Mouse (Mus musculus) intestine, postnatal 0 days (tissue): ENCODE measurements at regions not wholly inside any gene's neighbourhood (a gene's known extent, or its start where the extent isn't known, plus 50 kb on each side); places are given as distances from the start of the nearest gene placed in this dataset.

Source experiments
- ATAC-seq: fragments of 200-750 bp; cut with Nextera tagmentation; 2 replicates; pipeline ENCODE4 v1.8.0; 2017; ENCODE audit warnings: mild to moderate bottlenecking, moderate TSS enrichment, moderate library complexity
- H3K27ac ChIP-seq: fragments of 300-500 bp; sonication (generic); 2 replicates; pipeline ENCODE4 v1.5.1; 2014; ENCODE audit warnings: mild to moderate bottlenecking, low read depth, low read length, moderate library complexity
- H3K27me3 ChIP-seq: fragments of 300-500 bp; sonication (generic); replicated peaks from 2 replicates; pipeline ENCODE4 v1.6.1; 2014; ENCODE audit warnings: low read length, mixed read lengths; ENCODE audit not compliant: control insufficient read depth, insufficient read depth
- H3K36me3 ChIP-seq: fragments of 300-500 bp; sonication (generic); 2 replicates; pipeline ENCODE4 v1.6.1; 2014; ENCODE audit warnings: mild to moderate bottlenecking, moderate library complexity; ENCODE audit not compliant: control insufficient read depth, insufficient read depth
- H3K4me1 ChIP-seq: fragments of 300-500 bp; sonication (generic); replicated peaks from 2 replicates; pipeline ENCODE4 v1.6.1; 2014; ENCODE audit warnings: antibody characterized with exemption, low read length, mixed read lengths; ENCODE audit not compliant: control insufficient read depth, insufficient read depth
- H3K4me2 ChIP-seq: fragments of 300-500 bp; sonication (generic); replicated peaks from 2 replicates; pipeline ENCODE4 v1.6.1; 2014; ENCODE audit warnings: low read depth, mild to moderate bottlenecking, moderate library complexity
- H3K4me3 ChIP-seq: fragments of 300-500 bp; sonication (generic); 2 replicates; pipeline ENCODE4 v1.5.1; 2014; ENCODE audit warnings: low read depth, low read length
- H3K9ac ChIP-seq: fragments of 300-500 bp; sonication (generic); 2 replicates; pipeline ENCODE4 v1.6.1; 2014; ENCODE audit warnings: mild to moderate bottlenecking, low read depth, low read length
- H3K9me3 ChIP-seq: fragments of 300-500 bp; sonication (generic); 2 replicates; pipeline ENCODE4 v1.6.1; 2016; ENCODE audit warnings: mixed run types; ENCODE audit not compliant: control insufficient read depth
- CTCF ChIP-seq: sonication (generic); IDR thresholded peaks from 2 replicates; pipeline ENCODE4 v1.5.1; 2016; ENCODE audit warnings: low read depth, mild to moderate bottlenecking, control low read depth, antibody characterized with exemption, moderate library complexity
- WGBS: fragments of 180-500 bp; shearing (Covaris S2); extraction: QIAGEN DNeasy Blood & Tissue Kit; methylation state at CpG from one replicate; pipeline ENCODE4 v1.1.7; 2014; 5-methylcytosine and 5-hydroxymethylcytosine counted together

DNA sequence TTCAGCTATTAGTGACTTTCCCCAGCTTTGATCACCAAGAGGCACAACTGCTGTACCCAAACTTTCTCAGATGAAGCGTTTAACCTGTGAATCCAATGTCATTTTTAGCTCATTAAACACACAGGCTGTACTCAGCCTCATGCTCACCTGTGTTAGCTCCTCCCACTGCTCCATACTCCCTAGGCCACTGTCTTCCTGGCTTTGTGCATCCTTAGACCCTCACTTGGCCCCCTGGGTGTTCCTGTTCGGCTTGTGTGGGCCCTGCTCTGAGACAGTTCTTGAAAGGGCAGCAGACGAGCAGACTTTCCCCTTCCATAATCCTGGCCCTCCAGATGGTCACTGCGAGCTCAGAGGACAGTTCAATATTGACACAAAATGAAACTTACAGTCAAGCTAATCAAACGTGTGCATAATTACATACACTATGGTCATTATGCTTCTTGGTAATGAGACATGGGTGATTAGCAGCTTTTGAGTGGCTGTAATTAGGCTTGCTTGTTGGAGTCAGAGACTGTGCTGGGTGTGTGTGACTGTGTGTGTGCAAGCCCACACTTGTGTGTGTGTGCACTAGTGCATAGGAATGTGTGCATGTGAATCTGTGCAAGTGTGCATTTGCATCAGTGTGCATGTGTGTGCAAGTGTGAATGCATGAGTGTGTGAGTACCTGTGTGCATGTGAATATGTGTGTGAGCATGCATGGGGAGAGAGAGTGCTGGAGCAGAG, 50.6 kb upstream of the Gm10220 start:
- H3K4me3 ChIP-seq: no peak overlapping the region
- H3K4me1 ChIP-seq: no peaks in the 10 kb centered on the region
- H3K4me2 ChIP-seq: no peak overlapping the region
- no peaks in the 10 kb centered on the region for H3K9me3 ChIP-seq
- H3K36me3 ChIP-seq: no peaks in the 10 kb centered on the region
- H3K27ac ChIP-seq: no peak overlapping the region
- no peaks in the 10 kb centered on the region for H3K27me3 ChIP-seq
- no peak overlapping the region for H3K9ac ChIP-seq
- no peak for ATAC-seq
- no peak for TF ChIP-seq CTCF
- WGBS: 61% methylated on average over 5 of the region's 5 CpGs

DNA sequence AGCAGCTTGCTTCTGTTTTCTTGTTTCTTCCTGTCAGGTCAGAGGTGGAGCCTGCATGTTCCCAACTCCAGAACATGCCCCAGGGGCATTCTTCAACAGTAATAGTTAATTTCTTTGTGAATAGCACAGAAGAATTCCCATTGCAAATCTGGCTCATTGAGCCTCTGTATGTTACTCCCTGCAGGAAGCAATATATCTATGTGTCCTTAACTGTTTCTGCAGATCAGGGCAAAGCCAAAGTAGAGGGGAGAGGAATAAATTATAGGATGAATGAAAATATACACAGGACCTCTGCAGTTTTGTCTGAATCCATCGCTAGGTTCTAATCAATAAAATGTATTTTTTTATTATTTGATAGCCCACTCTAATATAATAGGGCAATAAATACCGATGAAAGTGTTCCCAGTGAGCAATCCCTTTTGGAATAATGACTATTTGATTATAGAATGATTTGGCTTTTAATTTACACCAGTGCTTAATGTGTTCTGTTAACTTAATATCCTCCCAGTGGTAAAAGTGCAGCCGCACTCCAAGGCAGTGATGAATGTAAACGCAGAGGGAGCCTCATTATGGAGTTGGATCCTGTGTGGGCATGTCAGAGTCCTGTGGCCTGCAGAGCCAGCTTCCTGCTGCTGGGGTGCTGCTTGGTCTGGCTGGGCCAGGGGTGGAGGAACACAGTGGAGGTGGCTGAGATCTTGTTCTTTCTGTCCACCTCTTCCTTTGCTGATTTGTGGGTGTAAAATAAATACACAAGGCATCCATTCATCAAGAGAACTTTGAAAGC, 49.7 kb upstream of the Gm10220 start:
- Histone ChIP-seq H3K27me3 (no peaks in the 10 kb centered on the region), H3K27ac (no peak overlapping the region), H3K36me3 (no peaks in the 10 kb centered on the region), H3K4me2 (no peak overlapping the region), H3K9me3 (no peaks in the 10 kb centered on the region), H3K4me3 (no peak overlapping the region), H3K9ac (no peak overlapping the region), H3K4me1 (no peaks in the 10 kb centered on the region)
- 69% methylated on average over 4 of the region's 4 CpGs for WGBS
- no peak for TF ChIP-seq CTCF
- ATAC-seq: no peak
